Mouse (Mus musculus): ENCODE measurements at regions not wholly inside any gene's neighbourhood (a gene's known extent, or its start where the extent isn't known, plus 50 kb on each side); places are given as distances from the start of the nearest gene placed in this dataset.

DNA sequence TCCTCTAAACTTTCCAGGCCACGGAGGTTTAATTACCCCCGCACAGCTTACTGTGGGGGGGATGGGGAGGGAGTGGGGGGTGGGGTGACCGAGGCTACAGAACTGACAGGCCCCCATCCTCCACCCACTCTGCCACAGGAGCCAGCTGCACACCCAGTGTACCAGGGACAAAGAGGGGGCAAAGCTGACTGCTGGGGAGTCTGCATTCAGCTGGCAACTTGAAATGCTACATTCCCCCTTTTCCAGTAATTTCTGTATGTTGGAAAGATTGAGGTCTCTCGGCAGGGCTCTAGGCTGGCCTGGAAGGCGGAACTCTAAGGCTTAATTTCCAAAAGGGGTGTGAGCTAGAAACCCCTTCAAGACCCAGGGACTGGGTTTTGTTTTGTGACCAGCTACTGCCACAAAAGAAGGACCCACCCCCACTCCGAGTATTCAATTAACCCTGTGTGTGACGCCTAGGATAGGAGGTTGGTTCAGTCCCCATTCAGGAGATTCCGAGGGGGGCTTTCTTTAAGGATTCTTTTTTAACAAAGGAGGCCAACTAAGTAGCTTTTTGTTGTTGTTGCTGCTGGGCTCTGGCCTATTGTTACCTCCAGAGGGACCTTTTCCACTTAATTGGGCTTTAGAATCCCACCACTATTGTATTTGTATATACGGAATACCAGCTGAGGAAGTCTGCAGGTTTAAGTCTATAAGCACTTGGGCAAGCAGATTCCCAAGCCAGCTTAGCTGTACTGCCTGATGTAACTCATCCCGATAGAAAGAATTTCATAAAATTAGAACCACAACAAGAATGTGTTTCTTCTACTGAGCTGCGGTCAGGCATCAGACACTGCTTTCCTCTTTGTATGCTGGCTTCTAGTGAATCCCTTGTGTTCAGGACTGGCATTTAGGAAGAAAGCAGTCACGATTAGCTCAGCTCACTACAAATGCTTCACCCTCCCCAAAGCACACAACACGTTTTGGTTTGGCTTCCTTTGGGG is 191.2 kb downstream of the Sox11 start:
- DNase-seq (ENCODE audit: extremely low spot score in 1 of 2, low spot score in 1 of 2) = no peak

DNA sequence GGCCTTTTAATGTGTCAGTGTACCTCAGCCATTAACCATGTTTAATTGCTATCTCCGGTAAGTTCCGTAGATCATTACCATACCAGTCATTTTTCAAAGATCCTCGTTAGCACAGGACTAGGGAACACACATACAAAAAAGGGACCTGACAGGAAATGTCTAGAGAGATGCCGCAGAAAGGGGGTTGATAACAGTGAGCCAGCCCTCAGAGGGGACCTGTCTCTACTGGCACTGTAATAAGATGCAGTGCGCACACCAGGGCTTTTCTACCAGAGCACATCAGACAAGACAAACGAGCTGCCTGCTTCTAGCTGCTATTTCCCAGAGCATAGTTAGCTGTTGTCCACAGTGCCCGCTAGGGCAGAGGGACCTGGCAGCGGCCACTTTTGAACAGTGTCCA is 199.1 kb downstream of the Sox11 start:
- DNase-seq (ENCODE audit: extremely low spot score in 1 of 2, low spot score in 1 of 2) = no peak

DNA sequence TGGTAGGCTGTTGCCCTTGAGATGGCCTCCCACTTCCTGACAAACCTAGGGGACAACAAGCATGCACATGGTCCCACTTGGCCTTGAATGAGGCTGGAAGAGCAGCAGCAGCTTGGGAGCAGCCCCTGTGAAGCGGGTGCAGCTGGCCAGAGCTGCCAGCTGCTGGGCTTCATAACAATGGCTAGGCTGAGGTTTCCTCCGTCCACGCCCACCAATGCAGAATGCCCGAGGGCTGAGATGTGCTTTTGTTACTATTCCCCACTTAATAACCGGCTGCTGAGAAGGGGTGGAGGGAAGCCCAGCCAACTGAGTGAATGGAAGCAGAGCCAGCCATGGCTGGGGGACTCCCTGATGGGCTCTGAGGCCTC is 202.1 kb downstream of the Sox11 start:
- no peak for DNase-seq (ENCODE audit: extremely low spot score in 1 of 2, low spot score in 1 of 2)

DNA sequence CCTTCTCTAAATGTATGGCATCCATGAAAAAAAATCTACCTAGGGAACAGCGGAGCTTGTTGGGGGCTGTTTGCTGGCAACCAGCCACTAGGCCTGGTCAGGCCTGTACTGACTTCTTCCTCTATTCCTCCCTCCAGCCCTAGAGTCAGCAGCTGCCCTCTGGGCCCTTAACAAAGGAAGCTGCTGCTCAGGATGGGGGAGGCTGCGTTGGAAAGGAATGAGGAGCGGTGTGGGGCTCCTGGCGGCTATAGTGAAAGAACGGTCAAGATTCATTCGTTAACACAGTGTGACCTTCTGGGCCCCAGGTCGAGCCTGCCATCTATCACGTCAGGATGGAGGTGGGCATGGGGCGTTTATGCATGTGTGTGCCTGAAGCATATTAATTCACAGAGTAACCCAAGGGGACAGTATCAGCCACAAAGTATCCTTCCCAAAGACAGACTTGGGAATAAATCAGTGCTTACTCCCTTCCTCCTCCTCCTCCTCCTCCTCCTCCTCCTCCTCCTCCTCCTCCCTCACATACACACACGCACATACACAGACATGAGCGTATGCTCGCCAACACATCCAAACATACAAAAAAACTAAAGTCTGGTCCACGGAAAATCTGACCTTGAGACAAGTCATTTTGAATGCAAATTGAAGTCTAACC is 202.6 kb downstream of the Sox11 start:
- no peak for DNase-seq (ENCODE audit: extremely low spot score in 1 of 2, low spot score in 1 of 2)

DNA sequence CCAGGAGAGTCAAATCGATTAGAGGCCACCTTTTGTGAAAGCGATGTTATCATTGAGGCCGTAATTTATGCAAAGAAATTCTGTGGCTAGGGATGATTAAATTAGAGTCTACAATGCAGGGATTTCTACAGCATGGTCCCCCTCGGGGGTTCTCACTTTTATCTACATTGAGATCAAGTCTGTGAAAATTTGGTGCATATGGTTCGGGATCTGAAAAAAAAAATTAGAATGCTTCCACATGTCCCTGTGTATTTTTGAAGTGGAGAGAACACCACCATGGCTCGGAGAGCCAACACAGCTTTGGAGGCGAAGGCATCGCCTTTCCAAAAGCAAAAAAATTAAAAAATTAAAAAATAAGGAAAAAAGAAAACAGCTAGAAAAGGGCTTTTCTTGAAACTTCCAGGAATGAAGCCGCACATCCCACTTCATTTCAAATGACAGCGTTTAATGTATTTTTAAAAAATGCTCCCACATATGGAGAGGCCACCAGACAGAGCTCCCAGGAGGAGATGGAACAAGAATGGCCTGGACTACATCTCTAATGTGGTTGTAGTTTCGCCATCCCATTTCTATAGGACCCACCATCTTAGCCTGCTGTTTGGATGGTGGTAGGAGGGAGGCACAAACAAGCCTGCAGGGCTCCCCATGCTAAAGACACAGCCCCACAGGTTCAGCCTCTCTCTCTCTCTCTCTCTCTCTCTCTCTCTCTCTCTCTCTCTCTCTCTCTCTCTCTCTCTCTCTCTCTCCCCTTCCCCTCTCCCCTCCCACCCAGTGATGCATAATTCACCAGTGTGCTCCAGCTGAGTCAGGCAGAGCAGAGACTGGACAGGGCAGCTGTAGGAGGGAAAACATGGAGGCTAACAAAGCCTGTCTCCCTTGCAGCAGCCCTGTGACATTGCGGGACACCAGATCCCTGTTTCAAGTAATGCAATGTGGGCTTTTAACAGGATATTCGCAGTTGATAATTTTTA is 203.4 kb downstream of the Sox11 start:
- peak in 1 of 2 experiments; percentile 30 for DNase-seq (ENCODE audit: extremely low spot score in 1 of 2, low spot score in 1 of 2)

DNA sequence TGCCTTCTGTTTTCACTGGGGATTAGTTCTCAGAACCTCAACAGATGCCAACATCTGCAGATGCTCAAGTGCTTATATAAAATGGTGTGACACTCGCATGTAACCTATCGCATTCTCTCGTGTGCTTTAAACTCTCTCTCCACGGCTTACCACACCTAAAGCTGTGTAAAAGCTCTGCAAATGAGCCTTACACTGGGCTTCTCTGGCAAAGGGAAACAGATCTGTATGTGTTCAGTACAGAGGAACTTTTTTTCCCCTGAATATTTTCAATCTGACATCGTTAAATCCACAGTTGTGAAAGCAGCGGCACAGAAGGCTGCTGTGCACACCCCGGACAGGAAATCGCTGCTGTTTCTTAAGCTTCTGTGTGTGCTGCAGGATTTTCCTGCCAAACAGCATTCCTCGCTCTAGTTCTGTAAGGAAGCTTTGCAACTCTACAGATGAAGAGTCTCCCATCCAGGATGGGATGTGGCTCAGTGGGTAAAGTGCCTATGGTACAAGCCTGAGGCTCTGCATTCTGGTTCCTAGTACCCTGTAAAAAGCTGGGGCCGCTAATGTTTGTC is 206.3 kb downstream of the Sox11 start:
- no peak for DNase-seq (ENCODE audit: extremely low spot score in 1 of 2, low spot score in 1 of 2)

DNA sequence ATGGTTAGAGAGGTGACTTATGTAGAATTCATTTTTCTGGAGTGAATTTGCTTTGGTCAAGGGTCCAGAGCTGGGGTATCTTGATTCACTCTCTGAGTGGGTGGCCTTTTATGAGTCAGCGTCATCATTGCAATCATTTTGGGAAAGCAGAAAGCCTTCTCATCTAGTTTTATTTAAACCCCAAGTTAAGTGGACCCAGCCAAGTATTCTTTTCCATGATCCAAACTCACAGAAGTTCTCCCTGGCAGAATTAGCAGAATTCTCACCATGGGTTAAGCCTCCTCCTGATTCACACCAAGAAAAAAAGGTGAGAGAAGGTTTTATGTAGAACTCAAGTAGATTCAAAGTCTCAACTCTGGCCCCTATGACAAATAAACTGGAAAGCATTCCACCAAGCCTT is 211.8 kb downstream of the Sox11 start:
- DNase-seq (ENCODE audit: extremely low spot score in 1 of 2, low spot score in 1 of 2) = peak in 1 of 2 experiments; percentile 25

DNA sequence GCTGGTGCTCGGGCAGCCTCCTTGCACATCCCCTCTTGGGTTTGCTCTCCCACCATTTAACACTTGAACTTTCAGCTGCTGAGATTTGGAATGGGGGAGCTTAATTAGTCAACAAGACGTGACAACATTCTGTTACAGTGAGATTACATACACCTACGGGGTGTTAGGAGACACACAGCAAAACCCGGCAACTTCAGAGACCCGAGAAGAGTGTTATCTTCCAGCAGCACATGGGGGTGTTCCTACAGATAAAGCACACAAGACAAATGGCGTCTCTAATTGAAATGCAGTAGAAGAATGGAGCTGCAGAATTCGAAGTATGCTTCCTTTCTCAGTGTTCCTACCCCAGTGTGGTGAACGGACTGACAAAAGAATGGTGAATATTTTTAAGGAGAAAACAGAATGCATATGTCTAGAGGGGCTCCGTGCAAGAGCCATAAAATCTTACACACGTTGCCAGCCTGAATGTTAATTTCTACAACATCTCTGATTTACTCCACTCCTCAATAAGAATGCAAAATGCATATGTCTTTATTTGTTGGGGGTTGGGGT is 215.2 kb downstream of the Sox11 start:
- DNase-seq (ENCODE audit: extremely low spot score in 1 of 2, low spot score in 1 of 2) = no peak

DNA sequence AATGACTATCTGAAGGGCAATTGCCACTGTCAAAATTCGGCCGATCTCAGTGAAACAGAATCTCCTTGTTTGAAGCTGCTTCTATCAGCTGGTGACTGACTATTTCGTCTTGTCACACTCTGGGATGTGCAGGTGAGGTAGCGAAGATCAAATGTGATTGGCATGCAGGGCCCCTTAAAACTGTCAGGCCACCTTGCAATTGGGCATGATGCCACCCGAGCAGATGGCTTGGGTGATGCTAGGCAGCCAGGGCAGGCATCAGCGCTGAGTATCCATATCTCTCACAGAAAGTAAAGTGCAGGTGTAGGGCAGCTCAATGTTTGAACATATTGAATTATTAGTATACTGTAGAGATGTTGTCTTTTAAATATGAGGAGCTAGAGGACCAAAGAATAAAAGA is 223.8 kb downstream of the Sox11 start:
- no peak for DNase-seq (ENCODE audit: extremely low spot score in 1 of 2, low spot score in 1 of 2)

DNA sequence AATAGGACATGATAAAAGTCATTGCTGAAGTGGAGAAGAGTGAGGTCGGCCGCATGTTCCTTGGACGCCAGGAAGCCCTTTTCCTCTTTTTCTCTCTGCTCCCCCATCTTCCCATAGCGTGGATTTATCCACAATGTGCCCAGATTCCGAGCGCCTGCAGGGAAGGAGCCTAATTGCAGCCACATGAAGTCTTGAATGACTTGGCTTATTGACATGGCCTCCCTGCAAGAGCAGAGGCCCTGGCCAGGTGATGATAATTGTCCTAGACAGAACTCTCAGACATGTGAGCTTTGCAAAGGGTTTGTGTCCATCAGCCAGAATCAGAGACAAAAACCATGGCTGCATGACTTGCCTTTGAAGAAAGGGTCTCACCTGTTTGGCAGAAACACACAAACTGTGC is 227.0 kb downstream of the Sox11 start:
- no peak for DNase-seq (ENCODE audit: extremely low spot score in 1 of 2, low spot score in 1 of 2)

DNA sequence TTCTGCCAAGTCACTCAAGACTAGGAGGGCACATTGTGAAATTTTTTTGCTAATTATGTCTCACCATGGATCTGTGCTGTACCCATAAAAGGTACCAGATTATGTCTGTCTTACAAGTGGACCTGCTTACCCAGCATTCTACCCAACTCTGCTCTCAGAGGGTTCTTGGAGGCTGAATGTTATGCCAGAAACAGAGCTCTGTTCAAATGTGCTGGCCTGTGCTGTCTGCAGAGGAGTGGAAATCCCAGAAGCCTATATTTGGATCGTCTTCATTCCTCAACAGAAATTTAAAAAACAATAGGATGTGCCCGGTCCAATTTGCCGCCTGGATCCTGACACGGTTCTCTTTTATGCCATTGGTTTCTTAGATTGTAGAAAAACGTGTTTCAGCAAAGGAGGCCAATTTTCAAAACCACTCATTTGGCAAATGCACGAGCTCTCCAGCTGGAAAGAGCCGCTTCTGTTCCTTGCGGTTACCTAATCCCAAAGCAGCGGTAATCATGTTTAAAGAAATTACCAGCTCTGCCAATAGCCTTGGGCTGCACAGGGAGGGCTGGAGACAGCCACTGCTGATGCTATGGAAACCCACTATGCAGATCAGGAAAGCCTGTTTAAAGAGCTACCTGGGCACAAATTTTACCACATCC is 237.3 kb downstream of the Sox11 start:
- DNase-seq (ENCODE audit: extremely low spot score in 1 of 2, low spot score in 1 of 2) = peak; percentile 34 to 58

DNA sequence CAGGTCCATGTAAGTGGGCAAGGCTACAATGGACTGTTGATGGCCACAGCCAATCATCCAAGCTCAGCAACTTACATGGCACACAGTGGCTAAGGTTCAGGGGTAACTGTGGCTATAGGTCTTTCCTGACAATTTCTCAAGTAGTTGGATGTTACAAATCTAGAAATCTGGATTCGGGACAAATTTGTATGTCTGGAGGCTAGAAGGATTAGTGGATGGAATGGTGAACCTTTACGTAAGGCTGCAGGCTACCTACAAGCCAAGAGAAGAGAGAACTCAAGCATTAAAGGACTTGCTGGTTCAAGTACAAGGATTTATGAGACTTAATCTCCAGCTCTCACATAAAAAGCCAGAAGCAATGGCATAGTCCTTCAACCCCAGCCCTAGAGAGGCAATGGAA is 239.4 kb downstream of the Sox11 start:
- no peak for DNase-seq (ENCODE audit: extremely low spot score in 1 of 2, low spot score in 1 of 2)

DNA sequence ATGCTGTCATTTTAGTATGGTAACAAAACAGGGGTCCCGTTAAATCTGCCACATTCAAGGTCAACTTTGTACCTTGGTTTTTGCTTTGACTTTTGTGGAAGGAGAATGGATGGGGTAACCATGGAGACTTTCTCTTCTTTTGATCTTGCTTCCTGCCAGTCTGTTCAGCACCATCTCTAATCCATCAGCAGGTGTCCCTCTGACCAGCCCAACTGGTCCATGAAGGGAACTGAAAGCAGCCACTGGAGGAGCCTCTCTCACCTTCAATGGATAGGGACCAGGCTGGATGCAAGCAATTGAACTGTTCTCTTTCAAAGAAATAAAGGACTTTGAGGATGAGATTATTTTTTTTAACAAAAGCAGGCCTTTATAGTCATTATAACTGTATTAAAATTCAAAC is 253.2 kb downstream of the Sox11 start:
- no peak for DNase-seq (ENCODE audit: extremely low spot score in 1 of 2, low spot score in 1 of 2)

DNA sequence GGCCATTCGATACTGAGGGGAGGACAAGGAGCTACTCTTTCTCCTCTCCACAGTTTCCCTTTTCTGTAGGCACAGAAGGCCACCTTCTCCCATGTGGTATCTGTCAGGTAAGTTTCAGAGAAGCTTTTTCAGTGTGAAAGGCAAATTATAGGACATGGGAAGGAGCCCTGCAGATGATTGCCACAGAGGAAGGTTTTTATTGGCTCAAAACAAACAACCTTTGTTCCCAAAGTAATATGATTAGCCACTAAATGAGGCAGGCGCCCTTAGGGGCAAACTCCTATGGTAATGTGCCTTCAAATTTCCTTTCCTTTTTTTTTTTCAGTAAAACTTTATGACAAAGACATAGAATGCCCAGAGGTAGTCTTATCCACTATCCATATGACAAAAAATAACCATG is 256.5 kb downstream of the Sox11 start:
- DNase-seq (ENCODE audit: extremely low spot score in 1 of 2, low spot score in 1 of 2) = no peak

DNA sequence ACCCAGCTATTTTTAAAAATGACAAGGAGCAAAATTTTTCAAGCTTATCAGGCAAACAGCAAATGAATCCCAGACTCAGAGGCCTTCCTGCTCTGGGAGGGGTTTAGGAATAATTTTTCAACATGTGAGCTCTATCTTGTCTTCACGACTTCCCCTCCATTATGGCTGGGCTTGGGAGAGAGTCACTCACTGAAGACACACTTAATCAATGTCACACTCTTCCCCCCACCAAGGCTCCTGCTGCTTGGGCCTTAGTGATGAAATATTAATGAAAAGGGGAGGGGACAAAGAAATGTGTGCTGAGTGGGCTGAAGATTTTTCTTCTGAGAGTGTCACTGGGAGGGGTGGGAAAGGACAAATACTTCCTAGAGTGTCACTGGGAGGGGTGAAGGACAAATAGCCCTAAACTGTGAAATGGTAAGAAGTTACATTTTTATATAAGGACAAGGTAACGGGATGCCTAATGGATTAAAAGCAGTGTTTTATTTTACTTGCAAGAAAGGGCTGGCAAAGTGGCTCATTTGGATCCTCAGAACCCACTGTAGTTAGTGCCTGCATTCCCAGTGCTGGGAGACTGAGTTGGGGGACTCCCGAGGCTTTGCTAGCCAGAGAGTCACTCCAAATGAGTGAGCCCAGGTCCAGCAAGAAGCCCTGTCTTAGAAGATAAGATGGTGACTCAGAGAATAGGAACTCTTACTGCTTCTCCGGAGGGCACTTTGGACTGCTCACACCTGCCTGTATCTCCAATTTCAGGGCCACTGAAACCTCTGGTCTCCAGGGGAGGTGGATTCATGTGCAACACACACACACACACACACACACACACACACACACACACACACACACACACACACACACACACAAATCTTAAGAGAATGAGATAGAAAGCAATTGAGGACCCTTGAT is 258.5 kb downstream of the Sox11 start:
- DNase-seq (ENCODE audit: extremely low spot score in 1 of 2, low spot score in 1 of 2) = no peak

DNA sequence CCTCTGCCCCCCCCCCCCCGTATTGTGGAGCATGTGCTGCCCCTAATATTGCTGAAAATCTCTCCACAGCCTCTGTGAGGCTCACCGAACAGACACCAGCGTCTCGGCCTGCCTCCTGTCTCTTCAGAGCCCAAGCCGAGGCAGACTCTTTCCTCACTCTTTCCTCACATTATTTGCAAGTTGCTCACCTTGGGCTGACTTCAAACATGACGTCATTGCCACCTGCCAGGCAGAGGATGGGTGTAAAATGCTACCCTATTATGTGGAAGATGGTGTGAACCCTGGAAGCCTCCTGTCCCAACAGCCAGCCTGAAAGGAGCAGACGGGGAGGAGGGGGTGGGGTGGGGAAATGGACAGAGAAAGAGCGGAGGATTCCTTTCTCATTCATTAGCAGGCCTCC is 259.3 kb downstream of the Sox11 start:
- peak in 1 of 2 experiments; percentile 40 for DNase-seq (ENCODE audit: extremely low spot score in 1 of 2, low spot score in 1 of 2)

DNA sequence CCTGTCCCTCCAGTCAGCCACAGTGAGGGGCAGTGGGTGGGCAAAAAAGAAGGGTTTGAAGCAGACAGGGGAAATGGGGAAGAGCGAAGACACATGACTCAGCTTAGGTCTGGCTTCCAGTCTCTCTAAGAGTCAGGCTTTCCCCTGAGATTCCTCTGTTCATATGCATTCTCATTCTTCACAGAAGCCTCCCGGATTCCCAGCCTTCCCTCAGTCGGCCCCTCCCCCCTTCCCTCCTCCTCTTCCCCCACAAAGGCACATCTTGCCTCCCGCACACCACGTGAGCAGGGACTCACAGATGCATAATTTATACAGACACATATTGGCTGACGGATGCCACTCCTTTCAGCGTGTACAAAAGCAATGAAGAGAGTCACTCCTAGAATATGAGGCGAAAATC is 259.8 kb downstream of the Sox11 start:
- peak; percentile 56 to 85 for DNase-seq (ENCODE audit: extremely low spot score in 1 of 2, low spot score in 1 of 2)

DNA sequence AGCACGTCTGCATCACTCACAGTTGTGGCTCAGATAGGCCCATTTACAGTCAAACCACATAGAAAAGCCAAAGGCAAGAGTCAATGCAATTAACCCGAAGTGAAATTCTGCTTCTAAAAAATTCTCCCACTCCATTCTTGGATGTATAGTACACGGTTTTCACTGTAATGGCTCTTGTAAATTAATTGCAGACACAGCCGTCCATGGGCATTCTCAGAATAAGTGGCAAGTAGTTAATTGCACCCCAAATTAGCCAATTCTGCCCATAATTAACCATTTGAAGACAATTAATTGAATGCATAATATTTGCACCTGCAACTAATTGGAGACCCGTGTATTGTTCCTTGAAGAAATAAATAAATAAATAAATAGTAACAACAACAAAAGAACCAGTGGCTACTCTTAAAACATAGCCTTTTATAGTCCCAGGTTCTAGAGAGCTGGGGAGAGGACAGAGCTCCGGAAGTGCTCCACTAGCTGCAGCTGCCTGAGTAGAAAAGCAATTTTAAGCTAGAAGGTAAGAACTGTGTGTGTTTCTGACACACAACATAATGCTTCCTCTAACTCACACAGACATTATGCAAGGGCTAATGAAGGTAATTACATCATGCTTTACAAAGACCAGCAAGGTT is 266.2 kb downstream of the Sox11 start:
- no peak for DNase-seq (ENCODE audit: extremely low spot score in 1 of 2, low spot score in 1 of 2)
